Mouse (Mus musculus) MEL (cell line): ENCODE data around the gene Fgfr2. TPM values are rescaled to one million over a fixed set of nuclear protein-coding genes. Genes with fewer than 3 reads are reported as not detected.

ENCODE experiments used
- DNase-seq: peaks from one replicate; pipeline ENCODE4 v3.0.0; 2011; ENCODE audit warnings: low read depth, low spot score
- H3K27ac ChIP-seq: 2 replicates; pipeline ENCODE4 v1.5.1; 2012; ENCODE audit warnings: low read depth, mild to moderate bottlenecking, control low read depth, low read length, moderate library complexity; ENCODE audit not compliant: control insufficient read depth
- H3K27me3 ChIP-seq, 2 experiments: fragments of 150-350 bp in 1 of 2; sonication (generic) in 1 of 2; 2 replicates each; pipeline ENCODE4 v1.6.1; 2012; ENCODE audit warnings: low read length in 2 of 2, mild to moderate bottlenecking in 2 of 2, improper control_type of control experiment in 1 of 2, moderate library complexity in 1 of 2; ENCODE audit not compliant: insufficient read depth in 2 of 2, control insufficient read depth in 1 of 2
- H3K36me3 ChIP-seq, 2 experiments: 2 replicates each; pipeline ENCODE4 v1.6.1; 2012 to 2014; ENCODE audit warnings: low read length in 2 of 2, improper control_type of control experiment in 1 of 2, inconsistent platforms in 1 of 2, mild to moderate bottlenecking in 1 of 2; ENCODE audit not compliant: insufficient read depth in 2 of 2, control insufficient read depth in 1 of 2
- H3K4me1 ChIP-seq, 2 experiments: fragments of 150-350 bp in 1 of 2; sonication (generic) in 1 of 2; 2 replicates each; pipeline ENCODE4 v1.6.1; 2012; ENCODE audit warnings: low read length in 2 of 2, improper control_type of control experiment in 1 of 2, mild to moderate bottlenecking in 1 of 2; ENCODE audit not compliant: insufficient read depth in 2 of 2, control insufficient read depth in 1 of 2
- H3K4me3 ChIP-seq, 2 experiments: fragments of 150-350 bp in 1 of 2; sonication (generic) in 1 of 2; 2 replicates each; pipeline ENCODE4 v1.5.1; 2012; ENCODE audit warnings: low read depth in 2 of 2, low read length in 2 of 2, mild to moderate bottlenecking in 2 of 2, moderate library complexity in 2 of 2, control low read depth in 1 of 2, improper control_type of control experiment in 1 of 2; ENCODE audit not compliant: control insufficient read depth in 1 of 2, insufficient read depth in 1 of 2
- H3K79me2 ChIP-seq: 2 replicates; pipeline ENCODE4 v1.6.1; 2012; ENCODE audit warnings: mild to moderate bottlenecking, low read length, moderate library complexity; ENCODE audit not compliant: control insufficient read depth, poor library complexity, insufficient read depth
- H3K9ac ChIP-seq: 2 replicates; pipeline ENCODE4 v1.6.1; 2012; ENCODE audit warnings: low read depth, mild to moderate bottlenecking, control low read depth, low read length, moderate library complexity; ENCODE audit not compliant: control insufficient read depth, poor library complexity, severe bottlenecking
- H3K9me3 ChIP-seq: fragments of 150-350 bp; sonication (generic); replicated peaks from 2 replicates; pipeline ENCODE4 v1.6.1; 2012; ENCODE audit warnings: mild to moderate bottlenecking, low read length, improper control_type of control experiment, moderate library complexity; ENCODE audit not compliant: insufficient read depth
- BHLHE40 ChIP-seq: IDR thresholded peaks from 2 replicates; pipeline ENCODE4 v1.6.1; 2012; ENCODE audit warnings: low read depth, mild to moderate bottlenecking, inconsistent platforms, low read length, improper control_type of control experiment, borderline replicate concordance
- CHD1 ChIP-seq: IDR thresholded peaks from 2 replicates; pipeline ENCODE4 v1.6.1; 2012; ENCODE audit warnings: low read depth, mild to moderate bottlenecking, inconsistent platforms, low read length, improper control_type of control experiment
- CHD2 ChIP-seq: IDR thresholded peaks from 2 replicates; pipeline ENCODE4 v1.6.1; 2011; ENCODE audit warnings: low read length, improper control_type of control experiment
- ELF1 ChIP-seq: IDR thresholded peaks from 2 replicates; pipeline ENCODE4 v1.6.1; 2014; ENCODE audit warnings: low read depth, mild to moderate bottlenecking, inconsistent platforms, low read length, improper control_type of control experiment, moderate library complexity
- EP300 ChIP-seq, 2 experiments: IDR thresholded peaks; 2 replicates each; pipeline ENCODE4 v1.6.1; 2011; ENCODE audit warnings: improper control_type of control experiment in 2 of 2, low read length in 2 of 2, low read depth in 1 of 2, mild to moderate bottlenecking in 1 of 2
- ETS1 ChIP-seq: IDR thresholded peaks from 2 replicates; pipeline ENCODE4 v1.6.1; 2012; ENCODE audit warnings: low read depth, mild to moderate bottlenecking, inconsistent platforms, low read length, improper control_type of control experiment, moderate library complexity
- GABPA ChIP-seq: IDR thresholded peaks from 2 replicates; pipeline ENCODE4 v1.6.1; 2012; ENCODE audit warnings: low read depth, mild to moderate bottlenecking, inconsistent platforms, low read length, improper control_type of control experiment, moderate library complexity
- GATA1 ChIP-seq: IDR thresholded peaks from 2 replicates; pipeline ENCODE4 v1.6.1; 2011; ENCODE audit warnings: low read depth, low read length, improper control_type of control experiment
- KAT2A ChIP-seq: conservative IDR thresholded peaks from 2 replicates; pipeline ENCODE4 v1.6.1; 2012; ENCODE audit warnings: low read depth, low read length, improper control_type of control experiment, inconsistent platforms
- MAZ ChIP-seq: IDR thresholded peaks from 2 replicates; pipeline ENCODE4 v1.6.1; 2012; ENCODE audit warnings: low read depth, mild to moderate bottlenecking, inconsistent platforms, low read length, improper control_type of control experiment
- MEF2A ChIP-seq: IDR thresholded peaks from 2 replicates; pipeline ENCODE4 v1.6.1; 2014; ENCODE audit warnings: low read depth, mild to moderate bottlenecking, inconsistent platforms, low read length, improper control_type of control experiment; ENCODE audit not compliant: poor library complexity, insufficient replicate concordance, severe bottlenecking; ENCODE audit errors: extremely low read depth
- MXI1 ChIP-seq: IDR thresholded peaks from 2 replicates; pipeline ENCODE4 v1.6.1; 2011; ENCODE audit warnings: mild to moderate bottlenecking, low read depth, low read length, improper control_type of control experiment
- MYB ChIP-seq: IDR thresholded peaks from 2 replicates; pipeline ENCODE4 v1.6.1; 2011; ENCODE audit warnings: mild to moderate bottlenecking, low read depth, low read length, improper control_type of control experiment
- NELFE ChIP-seq: IDR thresholded peaks from 2 replicates; pipeline ENCODE4 v1.6.1; 2011; ENCODE audit warnings: low read depth, low read length, improper control_type of control experiment
- NRF1 ChIP-seq: IDR thresholded peaks from 2 replicates; pipeline ENCODE4 v1.6.1; 2014; ENCODE audit warnings: low read depth, mild to moderate bottlenecking, inconsistent platforms, low read length, improper control_type of control experiment, moderate library complexity; ENCODE audit not compliant: poor library complexity, insufficient read depth, severe bottlenecking
- POLR2AphosphoS2 ChIP-seq: IDR thresholded peaks from 2 replicates; pipeline ENCODE4 v1.6.1; 2011; ENCODE audit warnings: low read length, improper control_type of control experiment
- RAD21 ChIP-seq: IDR thresholded peaks from 2 replicates; pipeline ENCODE4 v1.6.1; 2011; ENCODE audit warnings: mild to moderate bottlenecking, low read depth, low read length, improper control_type of control experiment
- SIN3A ChIP-seq: IDR thresholded peaks from 2 replicates; pipeline ENCODE4 v1.6.1; 2012; ENCODE audit warnings: low read length, improper control_type of control experiment, inconsistent platforms
- SMC3 ChIP-seq: IDR thresholded peaks from 2 replicates; pipeline ENCODE4 v1.6.1; 2011; ENCODE audit warnings: low read depth, low read length, improper control_type of control experiment
- USF1 ChIP-seq: IDR thresholded peaks from 2 replicates; pipeline ENCODE4 v1.6.1; 2014; ENCODE audit warnings: low read depth, mild to moderate bottlenecking, inconsistent platforms, low read length, improper control_type of control experiment, moderate library complexity
- USF2 ChIP-seq, 2 experiments: IDR thresholded peaks; 2 replicates each; pipeline ENCODE4 v1.6.1; 2011 to 2012; ENCODE audit warnings: improper control_type of control experiment in 2 of 2, low read length in 2 of 2, borderline replicate concordance in 1 of 2, inconsistent platforms in 1 of 2, low read depth in 1 of 2, mild to moderate bottlenecking in 1 of 2; ENCODE audit not compliant: insufficient read depth in 1 of 2
- ZC3H11A ChIP-seq: IDR thresholded peaks from 2 replicates; pipeline ENCODE4 v1.6.1; 2012; ENCODE audit warnings: low read depth, mild to moderate bottlenecking, inconsistent platforms, low read length, improper control_type of control experiment
- ZKSCAN1 ChIP-seq: IDR thresholded peaks from 2 replicates; pipeline ENCODE4 v1.6.1; 2012; ENCODE audit warnings: low read depth, mild to moderate bottlenecking, inconsistent platforms, low read length, improper control_type of control experiment, moderate library complexity
- ZNF384 ChIP-seq: IDR thresholded peaks from 2 replicates; pipeline ENCODE4 v1.6.1; 2012; ENCODE audit warnings: low read depth, mild to moderate bottlenecking, inconsistent platforms, low read length, improper control_type of control experiment
- polyA plus RNA-seq, 2 experiments: library from polyadenylated mRNA; stranded (reverse) in 1 of 2; unstranded in 1 of 2; fragments of >175 nt in 1 of 2; fragments of >200 nt in 1 of 2; gene quantifications; 2 replicates each; pipeline versions ENCODE4 v1.2.1 to v1.2.4; 2012; ENCODE audit warnings: low replicate concordance in 2 of 2, low read depth in 1 of 2; ENCODE audit not compliant: insufficient read length in 2 of 2, insufficient read depth in 1 of 2, missing spikeins in 1 of 2
- total RNA-seq: library from RNA; depleted of rRNA; stranded (reverse); fragments of 300-350 nt; gene quantifications from 2 replicates; pipeline ENCODE4 v1.2.3, GENCODE M21; 2012

The Fgfr2 gene
- total and polyA plus RNA-seq, 3 experiments, result not detected

- H3K27ac ChIP-seq, result no peak overlapping the region
- H3K4me1 ChIP-seq, result peaks cover 0 to 7% of the 10 kb centered on the region in 2 experiments; a peak in 1 of 4 replicates
- TF ChIP-seq BHLHE40, result no peak
- TF ChIP-seq ZKSCAN1, result no peak
- no peak for TF ChIP-seq NRF1
- TF ChIP-seq EP300 (IDR thresholded peaks at IDR 0.05; ENCODE audit: low read depth in 1 of 2, low read length in 2 of 2), result no peak
- TF ChIP-seq ETS1, result no peak
- no peak for TF ChIP-seq RAD21
- H3K27me3 ChIP-seq, result peaks cover 0 to 3% of the 10 kb centered on the region in 2 experiments; a peak in 1 of 4 replicates
- no peaks in the 10 kb centered on the region for H3K9me3 ChIP-seq
- H3K9ac ChIP-seq, result no peak overlapping the region
- no peak for DNase-seq
- no peaks in the 10 kb centered on the region for H3K36me3 ChIP-seq
- no peak overlapping the region for H3K4me3 ChIP-seq
- H3K79me2 ChIP-seq, result no peaks in the 10 kb centered on the region
These were observed 944.1 kb downstream of the Fgfr2 start for GRCm38 (mm10) chr7:132179049-132179448.

GRCm38 (mm10) chr7:132174787-132175186 is 948.4 kb downstream of the Fgfr2 start:
- Histone ChIP-seq H3K27ac (no peak overlapping the region), H3K79me2 (no peaks in the 10 kb centered on the region), H3K4me3 (no peak overlapping the region), H3K36me3 (no peaks in the 10 kb centered on the region), H3K27me3 (peaks cover 0 to 3% of the 10 kb centered on the region in 2 experiments; a peak in 1 of 4 replicates), H3K4me1 (no peaks in the 10 kb centered on the region), H3K9me3 (no peaks in the 10 kb centered on the region), H3K9ac (no peak overlapping the region)
- TF ChIP-seq NELFE (no peak), GATA1 (no peak), ELF1 (no peak), ZKSCAN1 (no peak), MAZ (no peak), USF2 (IDR thresholded peaks at IDR 0.05; ENCODE audit: borderline replicate concordance in 1 of 2, insufficient read depth in 1 of 2, low read depth in 1 of 2, low read length in 2 of 2) (no peak), RAD21 (no peak), SMC3 (no peak), KAT2A (no peak)
- DNase-seq, result no peak

- Histone ChIP-seq H3K79me2 (no peaks in the 10 kb centered on the region), H3K4me3 (no peak overlapping the region), H3K27ac (no peak overlapping the region), H3K9ac (no peak overlapping the region), H3K4me1 (no peaks in the 10 kb centered on the region), H3K9me3 (no peaks in the 10 kb centered on the region), H3K36me3 (no peaks in the 10 kb centered on the region), H3K27me3 (peaks cover 0 to 3% of the 10 kb centered on the region in 2 experiments; a peak in 1 of 4 replicates)
- DNase-seq, result no peak
- TF ChIP-seq ELF1, result no peak
- TF ChIP-seq SMC3, result no peak
- TF ChIP-seq KAT2A, result no peak
- TF ChIP-seq MEF2A, result no peak
- no peak for TF ChIP-seq USF1
- no peak for TF ChIP-seq ZC3H11A
- no peak for TF ChIP-seq GABPA
- no peak for TF ChIP-seq SIN3A
- TF ChIP-seq CHD1, result no peak
- no peak for TF ChIP-seq ETS1
- TF ChIP-seq MYB, result no peak
- TF ChIP-seq MXI1, result no peak
- TF ChIP-seq MAZ, result no peak
- no peak for TF ChIP-seq GATA1
- no peak for TF ChIP-seq ZKSCAN1
- no peak for TF ChIP-seq CHD2
- no peak for TF ChIP-seq POLR2AphosphoS2
- TF ChIP-seq ZNF384, result no peak
These were observed 948.9 kb downstream of the Fgfr2 start for GRCm38 (mm10) chr7:132174296-132174695.
